Mouse (Mus musculus) embryonic fibroblast, embryonic 13.5 days (primary cell): Measurements from ENCODE around the gene Amhr2.

Source experiments
- CTCF ChIP-seq: IDR thresholded peaks from 2 replicates; pipeline ENCODE4 v1.5.1; 2011; ENCODE audit warnings: mild to moderate bottlenecking, control low read depth, low read length, moderate library complexity, borderline replicate concordance; ENCODE audit not compliant: insufficient read depth
- POLR2A ChIP-seq: IDR thresholded peaks from 2 replicates; pipeline ENCODE4 v1.6.1; 2011; ENCODE audit warnings: low read depth, mild to moderate bottlenecking, control low read depth, low read length, moderate library complexity

DNA sequence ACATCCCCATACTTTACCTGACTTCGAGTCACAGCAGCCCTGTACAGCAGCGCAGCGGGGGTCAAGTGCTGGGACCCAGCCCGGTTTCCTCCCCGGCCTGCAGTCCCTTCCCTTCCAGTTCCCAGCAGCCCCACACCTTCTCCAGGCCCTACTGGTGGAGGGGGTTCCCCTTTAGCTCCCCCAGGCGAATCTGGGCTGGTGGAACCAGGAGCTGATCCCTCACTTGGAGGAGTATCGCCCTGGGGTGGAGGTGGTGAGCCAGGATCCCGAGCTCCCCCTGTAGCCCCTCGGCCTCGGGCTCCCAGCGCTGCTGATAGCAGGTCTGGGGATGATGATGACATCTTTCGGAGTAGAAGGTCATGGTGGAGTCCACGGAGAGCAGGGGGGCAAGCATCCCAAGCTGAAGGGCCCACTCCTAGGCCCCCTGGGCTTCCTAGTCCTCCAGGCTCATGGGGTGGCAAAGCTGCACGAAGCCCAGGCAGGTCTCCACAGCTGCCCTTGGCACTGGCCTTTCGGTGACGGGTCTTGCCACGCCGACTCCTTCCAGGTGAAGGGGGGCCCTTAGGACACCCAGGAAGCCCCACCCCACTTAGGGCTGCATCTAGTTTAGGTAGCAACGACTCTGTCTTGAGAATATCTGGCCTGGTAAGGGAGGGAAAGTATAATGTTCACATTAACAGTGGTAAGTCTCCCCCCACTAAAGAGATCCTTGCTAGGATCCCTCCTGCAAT is 56.1 kb downstream of the Amhr2 start:
- no peak for TF ChIP-seq POLR2A
- no peak for TF ChIP-seq CTCF
